Mouse (Mus musculus) natural killer cell, adult 2 months (primary cell): ENCODE results near the gene Cit.

Experiments
- DNase-seq, 2 experiments: peaks; one replicate each; pipeline ENCODE4 v3.0.0; 2022; ENCODE audit warnings: low spot score in 2 of 2

The Cit gene

DNA sequence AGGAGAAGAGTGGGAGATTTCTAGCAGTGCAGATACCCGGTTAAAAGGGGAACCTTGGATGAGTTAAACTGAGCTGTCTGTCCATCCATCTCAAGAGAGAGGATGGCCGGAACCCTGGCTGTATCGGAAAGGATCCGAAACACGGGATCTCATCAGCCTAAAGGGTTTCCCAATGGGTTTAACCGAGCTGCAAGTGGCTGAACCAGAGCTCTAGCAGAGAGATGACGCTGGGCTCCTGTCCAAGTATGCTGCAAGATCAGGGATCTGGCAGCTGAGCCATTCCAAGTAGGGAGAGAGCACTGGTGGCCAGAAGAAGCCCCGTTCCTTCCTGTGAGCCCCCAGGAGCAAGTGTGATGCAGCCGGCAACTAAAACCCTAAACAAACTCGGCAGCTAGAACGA, 64.0 kb downstream of the Cit start:
- no peak for DNase-seq

DNA sequence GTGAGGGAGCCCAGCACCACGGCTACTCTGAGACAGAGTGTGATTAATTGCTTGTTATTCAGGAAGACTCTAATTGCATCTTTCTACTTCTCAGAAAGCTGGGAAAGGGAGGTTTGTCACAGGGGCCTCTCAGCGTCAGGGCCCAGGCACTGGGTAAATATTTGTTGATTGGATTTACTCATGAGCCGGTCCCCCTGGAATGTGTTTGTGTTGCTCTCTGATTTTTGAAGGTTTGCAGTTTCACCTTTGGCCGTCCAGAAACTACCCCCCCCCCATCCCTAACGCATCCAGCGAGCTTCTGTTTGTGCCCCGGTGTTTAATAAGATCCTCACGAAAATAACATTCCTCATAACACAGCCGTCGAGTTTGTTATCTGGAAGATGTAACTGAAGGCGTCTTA, 65.4 kb downstream of the Cit start:
- no peak for DNase-seq

DNA sequence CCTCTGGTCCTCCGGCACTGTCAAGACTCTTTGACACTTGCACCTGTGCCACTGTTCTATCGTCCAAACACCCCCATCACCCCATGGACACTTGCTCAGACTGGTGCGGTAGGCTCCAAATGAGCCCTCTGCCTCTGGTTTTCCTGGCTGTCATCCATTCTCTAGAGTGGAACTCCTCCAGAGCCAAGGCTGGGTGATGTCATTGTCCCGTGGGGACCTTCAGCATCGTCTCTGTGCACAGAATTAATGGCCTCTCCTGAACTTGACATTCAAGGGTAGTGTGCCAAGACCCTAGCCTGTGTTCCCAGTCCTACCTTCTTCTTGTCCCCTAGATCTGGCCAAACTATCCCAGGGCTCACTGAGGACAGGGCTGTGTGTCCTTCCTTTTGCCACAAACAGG, 70.4 kb downstream of the Cit start:
- no peak for DNase-seq

DNA sequence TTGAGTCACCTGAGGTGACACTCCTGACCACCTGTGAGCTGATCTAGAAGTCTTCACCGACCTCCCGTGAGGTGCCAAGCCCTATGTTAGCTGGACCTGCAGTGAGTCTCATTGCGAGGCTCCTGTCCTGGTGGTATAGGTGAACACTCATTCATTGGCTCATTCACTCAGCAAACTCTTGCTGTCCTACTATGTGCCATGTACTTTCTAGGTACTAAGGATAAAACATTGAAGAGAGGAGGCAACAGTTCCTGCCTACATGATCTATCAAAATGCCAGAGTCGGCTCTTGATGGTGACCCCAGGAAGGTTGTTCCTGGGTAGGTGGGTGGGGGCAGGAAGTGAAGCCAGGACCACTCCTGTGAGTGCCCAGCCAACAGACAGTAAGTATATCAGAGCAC, 72.9 kb downstream of the Cit start:
- DNase-seq = no peak

DNA sequence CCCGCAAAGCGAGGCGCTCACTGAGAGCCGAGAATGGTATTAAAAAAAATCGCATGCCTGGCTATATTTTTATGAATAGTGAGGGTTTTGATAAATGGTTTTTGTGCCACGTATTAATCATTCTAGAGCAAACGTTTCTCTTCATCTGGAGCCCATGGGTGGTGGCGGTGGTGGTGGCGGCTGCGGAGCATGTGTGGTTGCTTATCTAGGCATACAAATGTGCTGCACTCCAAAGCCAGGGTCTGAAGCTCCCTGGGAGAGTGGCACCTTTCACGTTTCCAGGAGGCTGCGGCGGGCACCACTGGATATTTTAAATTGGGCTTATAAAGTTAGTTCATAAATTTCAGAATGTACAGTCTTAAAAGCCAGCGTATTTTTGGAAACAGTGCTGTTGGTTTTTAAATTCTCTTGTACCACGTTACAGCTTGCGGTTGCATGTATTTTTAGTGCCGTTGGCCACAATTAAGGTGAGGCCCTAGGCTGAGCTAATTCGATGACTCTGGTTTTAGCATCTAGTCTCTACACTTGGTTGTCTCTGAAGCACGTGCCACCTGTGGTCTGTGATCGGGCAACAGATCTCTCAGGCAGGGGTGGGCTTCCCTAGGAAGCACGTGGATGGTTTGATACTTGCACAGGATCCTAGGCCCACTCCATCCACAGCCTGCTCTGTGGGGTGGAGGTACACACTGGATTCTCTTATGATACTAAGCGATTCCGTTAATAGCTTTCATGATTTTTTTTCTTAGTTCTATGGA, 73.7 kb downstream of the Cit start:
- DNase-seq = peak in 1 of 2 experiments; percentile 9

DNA sequence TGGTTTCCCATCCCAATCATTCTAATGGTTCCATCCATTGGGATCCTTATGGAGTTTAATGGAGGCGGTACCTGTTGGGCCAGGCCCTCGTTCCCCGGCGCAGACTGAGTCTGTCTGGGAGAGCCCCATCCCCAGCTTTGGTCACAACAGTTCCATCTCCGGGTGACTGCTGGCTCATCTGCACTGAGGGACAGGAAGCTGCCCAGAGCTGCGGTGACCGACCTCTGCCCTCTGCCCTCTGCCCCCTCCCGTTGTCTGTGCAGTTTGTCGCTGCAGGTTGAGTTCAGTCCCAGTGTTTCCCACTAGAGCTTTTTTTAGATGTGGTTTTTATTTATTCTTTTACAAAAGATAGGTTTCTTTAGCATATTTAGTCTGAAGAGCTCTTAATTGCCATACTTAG, 76.9 kb downstream of the Cit start:
- DNase-seq = peak in 1 of 2 experiments; percentile 21

DNA sequence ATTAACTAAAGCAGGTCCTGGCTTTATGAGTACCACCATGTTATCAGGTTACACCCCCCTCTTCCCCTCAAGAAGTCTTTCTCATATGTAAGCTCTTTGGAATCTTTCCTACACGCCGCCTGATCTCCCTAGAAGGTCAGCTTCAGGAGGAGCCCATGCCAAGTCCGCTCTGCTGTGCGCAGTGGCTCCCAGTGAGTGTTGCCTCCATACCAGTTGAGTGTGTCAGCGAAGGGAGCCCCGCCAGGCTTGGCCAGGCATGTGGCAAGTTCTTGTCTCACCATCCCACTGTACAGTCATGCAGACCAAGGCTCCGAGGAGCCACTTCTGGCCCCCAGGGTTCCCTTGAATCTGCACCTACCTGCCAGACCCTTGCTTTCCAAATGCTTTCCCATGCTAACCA, 79.9 kb downstream of the Cit start:
- no peak for DNase-seq

DNA sequence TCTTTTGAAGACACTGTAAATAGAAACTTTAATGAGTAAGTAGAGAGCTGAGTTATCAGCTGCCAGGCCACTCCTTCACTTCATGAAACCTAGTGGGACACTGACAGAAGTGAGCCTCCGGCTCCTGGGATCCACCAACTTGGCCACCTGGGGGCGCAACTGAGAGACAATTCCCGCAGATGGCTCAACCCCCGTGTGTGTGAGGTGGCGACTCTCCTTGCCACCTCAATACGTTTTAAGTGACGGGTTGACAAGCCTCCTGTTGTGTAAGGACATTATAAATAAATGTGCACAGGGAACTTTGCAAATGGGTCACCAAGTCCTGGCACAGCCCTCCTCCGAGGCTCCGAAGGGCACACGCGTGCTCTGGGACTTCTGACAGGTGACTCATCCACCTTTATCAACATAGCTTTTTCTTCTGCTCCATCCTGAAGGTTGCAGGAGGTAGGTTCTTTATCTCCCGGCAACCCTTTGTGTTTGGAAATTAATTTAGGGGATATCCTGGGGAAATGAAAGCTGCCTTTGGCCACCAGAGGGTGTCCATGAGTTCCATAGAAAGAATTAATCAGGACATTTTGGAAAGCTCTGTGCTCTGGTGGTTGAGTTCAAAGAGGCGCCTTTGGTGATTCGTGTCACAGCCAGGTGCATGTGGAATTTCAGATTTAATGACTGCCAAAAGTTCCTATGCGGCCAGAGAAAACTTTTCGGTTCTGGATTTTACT, 83.9 kb downstream of the Cit start:
- DNase-seq = no peak

DNA sequence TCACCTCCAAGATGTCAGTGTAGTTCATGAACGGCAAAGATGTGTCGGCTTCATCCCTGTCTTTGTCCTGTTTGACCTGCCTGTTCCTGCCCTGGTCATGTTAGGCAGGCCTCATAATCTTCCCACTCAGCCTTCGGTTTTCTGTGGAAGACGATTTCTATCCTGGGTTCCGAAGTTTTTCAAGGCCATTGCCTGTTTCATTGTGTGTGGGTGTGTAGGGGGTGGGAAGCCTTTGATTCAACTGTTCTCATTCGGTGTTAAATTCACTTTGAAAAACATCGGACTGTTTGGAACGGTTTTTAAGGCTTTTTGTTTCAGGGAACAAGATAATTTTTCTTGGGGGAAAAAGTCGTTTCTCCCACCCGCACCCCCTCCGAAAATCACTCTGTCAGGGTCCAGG, 87.2 kb downstream of the Cit start:
- no peak for DNase-seq

DNA sequence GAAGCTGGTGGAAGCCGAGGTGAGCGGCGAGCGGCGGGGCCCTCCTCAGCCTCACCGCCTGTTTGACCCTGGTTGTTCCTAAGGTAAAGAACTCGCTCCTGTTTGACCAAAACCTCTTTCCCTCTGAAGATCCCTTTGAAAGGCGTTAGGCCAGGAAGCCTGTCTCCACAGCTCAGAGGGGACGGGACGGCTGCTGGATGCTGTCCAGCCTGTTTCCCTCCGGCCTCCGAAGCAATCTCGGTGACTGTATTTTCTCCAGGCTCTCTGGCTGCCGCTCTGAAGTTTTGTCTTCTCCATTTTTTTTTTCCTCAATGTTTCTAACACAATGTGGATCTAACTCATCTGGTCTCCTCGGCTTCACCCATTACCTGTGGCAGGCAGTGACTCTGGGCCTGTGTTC, 91.8 kb downstream of the Cit start:
- DNase-seq = no peak

DNA sequence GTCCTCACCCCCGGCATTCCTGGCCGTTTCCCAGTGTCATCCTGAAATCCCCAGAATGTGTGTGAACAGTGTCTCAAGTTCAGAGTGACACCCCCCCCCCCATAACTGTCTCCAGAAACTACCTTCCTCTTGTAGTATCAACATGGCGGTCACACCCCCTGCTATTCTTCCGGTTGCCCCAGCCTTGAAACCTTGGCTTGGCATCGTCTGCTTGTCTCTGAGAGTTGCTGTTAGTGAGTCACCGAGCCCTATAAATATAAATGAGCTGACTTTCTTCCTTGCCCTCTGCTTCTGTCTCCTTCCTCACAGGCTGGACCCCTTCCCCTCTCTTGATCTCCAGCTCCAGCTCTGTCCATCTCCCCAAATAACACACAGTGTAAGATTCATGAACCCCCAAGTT, 92.5 kb downstream of the Cit start:
- DNase-seq = no peak

DNA sequence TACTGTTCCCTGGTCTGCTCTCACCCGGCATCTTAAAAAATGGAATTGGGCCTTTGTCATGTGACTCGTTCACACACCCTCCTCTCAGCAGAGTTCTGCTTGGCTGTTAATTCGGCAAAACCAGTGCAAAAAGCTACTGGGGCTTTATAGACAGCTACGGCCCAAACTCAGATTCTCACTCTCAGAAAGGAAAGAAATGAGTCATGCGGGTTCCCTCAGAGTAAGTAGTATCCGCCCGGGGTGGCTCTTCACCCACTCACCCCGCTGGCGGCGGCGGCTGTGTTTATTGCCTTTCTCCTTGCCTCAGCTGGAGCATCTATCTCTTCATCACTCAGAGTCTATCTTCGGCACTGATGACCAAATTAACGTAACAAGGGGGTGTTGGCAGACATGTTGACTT, 93.9 kb downstream of the Cit start:
- no peak for DNase-seq

DNA sequence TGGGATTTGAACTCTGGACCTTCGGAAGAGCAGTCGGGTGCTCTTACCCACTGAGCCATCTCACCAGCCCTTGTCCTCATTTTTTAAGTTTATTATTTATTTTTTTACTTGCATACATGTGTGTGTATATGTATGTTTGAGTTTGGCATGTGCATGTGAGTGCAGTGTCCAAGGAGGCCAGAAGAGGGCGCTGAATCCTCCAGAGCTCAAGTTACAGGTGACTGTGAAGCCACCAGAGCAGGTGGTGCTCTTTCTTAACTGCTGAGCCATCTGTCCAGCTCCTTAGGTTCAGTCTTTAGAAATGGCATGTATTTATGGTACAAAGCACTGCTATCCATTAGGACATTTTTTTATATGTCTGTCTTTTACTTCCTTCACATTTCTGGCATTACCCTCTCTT, 97.3 kb downstream of the Cit start:
- DNase-seq = no peak

DNA sequence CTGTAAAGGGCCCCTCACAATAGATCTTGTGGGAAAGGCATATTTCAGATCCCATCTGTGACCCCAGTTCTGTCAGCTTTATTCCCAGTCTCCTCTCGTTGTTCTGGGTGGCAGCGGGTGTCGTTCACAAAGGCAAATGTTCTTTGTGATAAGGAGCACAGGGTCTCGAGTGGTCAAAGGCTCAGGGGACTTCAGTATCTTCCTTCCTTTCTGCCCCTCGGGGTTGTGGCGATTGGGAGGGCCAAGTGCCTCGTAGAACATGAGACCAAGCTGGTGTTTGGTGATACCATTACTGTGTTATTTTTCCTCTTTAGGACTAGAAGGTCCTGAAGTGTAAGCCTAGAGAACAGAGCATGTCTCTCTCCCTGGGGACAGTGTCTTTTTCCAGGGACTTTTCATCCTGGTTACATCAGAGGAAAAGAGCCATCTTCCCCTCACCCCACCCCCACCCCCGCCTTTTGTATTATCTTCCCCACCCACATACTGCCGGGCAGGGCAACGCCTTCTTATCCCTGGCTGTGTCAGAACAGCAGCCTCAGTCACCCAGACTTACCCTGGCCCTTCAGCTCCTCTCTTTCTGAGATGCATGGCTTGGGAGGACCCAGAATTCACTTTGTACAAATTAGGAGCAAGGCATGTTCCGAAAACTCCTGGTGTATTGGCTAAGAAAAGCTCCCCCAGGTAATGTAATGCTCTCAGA, 99.9 kb downstream of the Cit start:
- no peak for DNase-seq

DNA sequence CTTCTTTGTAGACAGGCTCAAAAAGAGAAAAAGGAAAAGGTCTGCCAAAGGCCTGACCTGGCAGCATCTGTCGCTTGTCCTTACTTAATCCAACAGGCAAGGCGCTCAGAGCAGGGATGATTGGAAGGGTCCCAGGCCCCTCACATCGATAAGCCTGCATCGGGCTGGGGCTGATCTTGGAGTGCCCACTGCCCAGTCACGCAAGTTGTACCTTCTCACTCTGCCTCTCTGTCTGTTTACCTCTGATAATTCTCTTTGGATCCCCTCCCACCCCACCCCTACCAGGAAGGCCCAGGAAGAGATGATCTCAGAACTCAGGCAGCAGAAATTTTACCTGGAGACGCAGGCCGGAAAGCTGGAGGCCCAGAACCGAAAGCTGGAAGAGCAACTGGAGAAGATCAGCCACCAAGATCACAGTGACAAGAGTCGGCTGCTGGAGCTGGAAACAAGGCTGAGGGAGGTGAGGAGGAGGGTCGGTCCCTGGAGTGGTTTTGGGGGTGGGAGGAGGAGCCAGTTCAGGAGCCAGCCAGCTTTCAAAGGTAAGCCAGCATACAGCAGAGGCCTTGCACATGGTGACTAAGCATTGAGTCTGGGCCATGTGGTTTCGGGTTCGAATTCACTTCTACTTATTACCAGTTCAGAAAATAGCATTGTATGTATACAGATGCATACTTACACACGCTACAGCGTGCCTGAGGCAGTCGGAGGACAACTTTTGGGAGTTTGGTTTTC, 102.7 kb downstream of the Cit start:
- DNase-seq = no peak

DNA sequence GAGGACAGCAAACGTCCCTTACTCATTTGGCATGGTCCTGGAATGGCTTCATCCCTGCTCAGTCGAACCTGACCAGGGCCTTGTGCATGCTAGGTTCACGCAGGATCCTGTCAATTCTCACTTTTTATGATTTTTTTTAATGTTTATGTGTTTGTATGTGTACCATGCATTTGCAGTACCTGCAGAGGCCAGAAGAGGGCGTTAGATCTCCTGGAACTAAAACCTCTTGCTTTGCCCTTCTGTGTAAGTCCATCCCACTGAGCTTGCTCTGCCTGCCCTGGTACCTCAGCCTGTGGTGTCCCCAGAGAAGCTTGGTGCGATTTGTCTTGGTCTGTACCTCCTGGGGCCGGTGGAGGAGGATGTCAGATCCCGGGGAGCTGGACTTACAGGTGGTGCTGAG, 105.9 kb downstream of the Cit start:
- no peak for DNase-seq

DNA sequence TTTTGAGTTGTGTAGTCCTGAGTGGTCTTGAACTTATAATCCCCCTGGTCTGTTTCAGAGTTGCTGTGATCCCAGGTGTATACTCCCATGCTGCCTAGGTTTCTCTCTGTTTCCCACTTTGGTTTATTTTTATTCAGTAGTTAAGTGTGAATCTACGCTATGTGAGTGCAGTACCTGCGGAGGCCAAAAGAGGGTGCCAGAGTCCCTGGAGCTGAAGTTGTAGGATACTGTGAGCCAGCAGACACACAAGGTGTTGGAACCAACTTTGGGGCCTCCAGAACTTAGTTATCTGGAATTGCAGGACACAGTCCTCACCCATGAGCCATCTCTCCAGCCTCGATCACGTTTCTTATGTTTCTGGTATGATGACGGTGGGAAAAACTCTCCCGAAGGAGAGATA, 108.1 kb downstream of the Cit start:
- DNase-seq = no peak

DNA sequence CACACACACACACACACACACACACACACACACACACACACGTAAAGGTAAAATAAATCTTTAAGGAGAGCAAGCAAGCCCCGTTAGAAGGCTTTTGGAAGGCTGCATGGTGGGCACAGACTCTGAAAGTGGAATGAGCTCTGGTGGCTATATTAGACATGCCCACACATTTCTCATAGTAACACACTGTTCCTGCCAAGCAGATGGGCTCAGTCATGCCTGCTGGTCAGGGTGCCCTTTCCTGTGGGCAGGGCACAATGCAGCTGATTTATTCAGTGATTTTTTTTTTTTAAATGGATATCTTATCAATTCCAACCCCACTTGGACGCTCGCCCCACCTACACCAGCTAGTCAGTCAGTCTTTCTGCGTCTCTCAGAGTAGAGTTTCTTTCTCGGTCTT, 109.0 kb downstream of the Cit start:
- DNase-seq = no peak

DNA sequence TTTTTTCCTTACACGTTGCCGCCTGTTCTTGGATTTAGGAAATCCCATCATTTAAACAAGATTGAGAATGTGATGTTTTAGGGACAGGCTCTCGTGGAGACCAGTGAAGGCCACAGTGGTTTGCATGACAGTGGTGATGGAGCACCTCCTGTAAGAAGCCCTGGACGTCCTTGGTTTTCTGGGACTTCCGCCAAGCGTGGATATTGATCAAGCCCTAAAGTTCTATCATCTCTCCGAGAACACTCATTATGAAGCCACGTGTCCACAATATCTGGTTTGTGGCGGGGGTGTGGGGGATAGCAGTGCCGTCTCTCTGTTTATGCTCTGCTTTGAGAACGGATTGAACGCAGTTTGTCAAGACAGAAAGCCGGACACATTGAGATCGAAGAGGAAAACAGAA, 109.5 kb downstream of the Cit start:
- DNase-seq = no peak

DNA sequence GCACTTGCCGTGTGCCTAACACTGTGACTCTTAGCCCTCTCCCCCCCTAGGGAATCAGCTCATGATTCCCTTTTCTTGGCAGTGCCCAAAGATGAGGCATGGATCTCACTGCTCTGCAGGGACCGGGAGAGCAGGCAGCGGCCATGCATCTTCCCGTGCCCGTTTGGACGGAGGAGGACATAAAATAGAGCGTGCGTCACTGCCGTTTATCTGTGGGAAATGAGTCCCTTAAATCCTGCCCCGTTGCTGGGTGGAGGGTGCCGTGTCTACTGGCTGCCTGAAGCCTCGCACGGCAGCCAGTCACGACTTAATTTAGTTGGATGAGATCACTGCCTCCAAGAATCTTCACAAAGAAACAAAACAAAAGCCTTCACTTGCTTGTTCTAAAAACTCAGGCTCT, 110.1 kb downstream of the Cit start:
- DNase-seq = no peak

DNA sequence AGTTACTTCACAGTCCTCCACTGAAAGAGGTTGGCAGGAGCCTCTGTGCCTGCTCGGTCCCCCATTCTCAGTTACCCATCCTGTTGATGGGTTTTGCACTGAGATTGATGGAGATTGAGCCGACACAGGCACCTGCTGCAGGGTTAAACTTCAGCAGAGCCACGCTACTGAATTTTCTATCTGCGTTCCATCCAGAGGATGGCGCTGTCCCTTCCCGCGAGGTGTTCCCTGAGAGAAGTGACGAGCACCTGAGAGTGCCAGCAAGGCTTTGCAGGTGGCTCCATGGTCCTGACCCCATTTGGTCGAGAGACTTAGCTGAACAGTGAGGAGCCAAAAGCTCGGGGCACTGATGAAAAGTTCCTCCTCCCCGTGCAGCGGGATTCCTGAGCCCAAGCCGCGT, 111.0 kb downstream of the Cit start:
- no peak for DNase-seq

DNA sequence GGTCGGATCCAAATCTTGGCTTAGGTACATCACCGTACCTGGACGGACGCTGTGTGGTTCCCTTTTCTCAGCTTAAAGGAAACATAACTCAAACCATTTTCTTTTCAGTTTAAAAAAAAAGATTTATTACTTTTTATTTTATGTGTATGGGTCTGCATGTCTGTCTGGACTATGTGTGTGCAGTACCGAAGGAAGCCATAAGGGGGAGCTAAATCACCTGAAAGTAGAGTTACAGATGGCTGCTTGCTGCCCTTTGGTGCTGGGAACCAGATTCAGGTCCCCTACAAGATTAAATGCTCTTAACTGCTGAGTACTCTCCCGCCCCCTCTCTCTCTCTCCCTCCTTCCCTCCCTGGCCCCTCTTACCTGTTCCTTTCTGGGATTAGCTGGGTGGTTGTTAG, 112.1 kb downstream of the Cit start:
- no peak for DNase-seq
